Mouse (Mus musculus): ENCODE results near the gene Psmb11. TPM values are rescaled to one million over a fixed set of nuclear protein-coding genes. Genes with fewer than 3 reads are reported as not detected.

Gene Psmb11
- polyA plus RNA-seq, 1 experiment, result 0.47 TPM

- 94% methylated on average over 8 of the region's 8 CpGs for WGBS
- TF ChIP-seq POLR2A (IDR thresholded peaks at IDR 0.05; ENCODE audit: borderline replicate concordance, control insufficient read depth, low read depth, low read length), result no peak
- TF ChIP-seq CTCF (IDR thresholded peaks at IDR 0.05; ENCODE audit: control insufficient read depth, insufficient read depth, low read length), result no peak
- H3K4me1 ChIP-seq (ENCODE audit: control insufficient read depth, insufficient read depth, low read length), result no peaks in the 10 kb centered on the region
- H3K4me3 ChIP-seq (replicated peaks; ENCODE audit: control insufficient read depth, low read depth, low read length), result no peak overlapping the region
- H3K27ac ChIP-seq (ENCODE audit: control insufficient read depth, insufficient read depth, low read depth, low read length, poor library complexity), result no peak overlapping the region
These were observed 25.8 kb downstream of the Psmb11 start for GRCm38 (mm10) chr14:54646898-54647636.

GRCm38 (mm10) chr14:54647900-54648299 is 26.7 kb downstream of the Psmb11 start:
- H3K4me3 ChIP-seq (replicated peaks; ENCODE audit: control insufficient read depth, low read depth, low read length), result no peak overlapping the region
- 58% methylated on average over 4 of the region's 4 CpGs for WGBS
- H3K27ac ChIP-seq (ENCODE audit: control insufficient read depth, insufficient read depth, low read depth, low read length, poor library complexity), result no peak overlapping the region
- H3K4me1 ChIP-seq (ENCODE audit: control insufficient read depth, insufficient read depth, low read length), result no peaks in the 10 kb centered on the region
- TF ChIP-seq CTCF (IDR thresholded peaks at IDR 0.05; ENCODE audit: control insufficient read depth, insufficient read depth, low read length) (no peak), POLR2A (IDR thresholded peaks at IDR 0.05; ENCODE audit: borderline replicate concordance, control insufficient read depth, low read depth, low read length) (no peak)

- Histone ChIP-seq H3K27ac (ENCODE audit: control insufficient read depth, insufficient read depth, low read depth, low read length, poor library complexity) (no peak overlapping the region), H3K4me3 (replicated peaks; ENCODE audit: control insufficient read depth, low read depth, low read length) (no peak overlapping the region), H3K4me1 (ENCODE audit: control insufficient read depth, insufficient read depth, low read length) (no peaks in the 10 kb centered on the region)
- TF ChIP-seq POLR2A (IDR thresholded peaks at IDR 0.05; ENCODE audit: borderline replicate concordance, control insufficient read depth, low read depth, low read length) (no peak), CTCF (IDR thresholded peaks at IDR 0.05; ENCODE audit: control insufficient read depth, insufficient read depth, low read length) (peak; percentile 93)
- 60% methylated on average over 23 of the region's 23 CpGs for WGBS
These were observed 29.6 kb downstream of the Psmb11 start for GRCm38 (mm10) chr14:54650621-54651454.

- Histone ChIP-seq H3K4me1 (ENCODE audit: control insufficient read depth, insufficient read depth, low read length) (no peaks in the 10 kb centered on the region), H3K27ac (ENCODE audit: control insufficient read depth, insufficient read depth, low read depth, low read length, poor library complexity) (no peak overlapping the region), H3K4me3 (replicated peaks; ENCODE audit: control insufficient read depth, low read depth, low read length) (no peak overlapping the region)
- 76% methylated on average over 4 of the region's 4 CpGs for WGBS
- TF ChIP-seq POLR2A (IDR thresholded peaks at IDR 0.05; ENCODE audit: borderline replicate concordance, control insufficient read depth, low read depth, low read length) (no peak), CTCF (IDR thresholded peaks at IDR 0.05; ENCODE audit: control insufficient read depth, insufficient read depth, low read length) (no peak)
These were observed 30.3 kb downstream of the Psmb11 start for GRCm38 (mm10) chr14:54651556-54651955.

- no peaks in the 10 kb centered on the region for H3K4me1 ChIP-seq (ENCODE audit: control insufficient read depth, insufficient read depth, low read length)
These were observed 31.6 kb downstream of the Psmb11 start for GRCm38 (mm10) chr14:54652787-54653186.

GRCm38 (mm10) chr14:54653496-54653895 is 32.3 kb downstream of the Psmb11 start:
- Histone ChIP-seq H3K4me1 (ENCODE audit: control insufficient read depth, insufficient read depth, low read length) (no peaks in the 10 kb centered on the region), H3K4me3 (replicated peaks; ENCODE audit: control insufficient read depth, low read depth, low read length) (peak overlapping the region; percentile 80), H3K27ac (ENCODE audit: control insufficient read depth, insufficient read depth, low read depth, low read length, poor library complexity) (peak overlapping the region; percentile 67)
- TF ChIP-seq POLR2A (IDR thresholded peaks at IDR 0.05; ENCODE audit: borderline replicate concordance, control insufficient read depth, low read depth, low read length) (peak; percentile 67; the same call in 1 of the 2 replicates), CTCF (IDR thresholded peaks at IDR 0.05; ENCODE audit: control insufficient read depth, insufficient read depth, low read length) (no peak)
- WGBS, result 3% methylated on average over 12 of the region's 12 CpGs

More at GRCm38 (mm10) chr14:54652787-54653186, 31.6 kb downstream of the Psmb11 start:
- 2% methylated on average over 7 of the region's 7 CpGs for WGBS
- no peak overlapping the region for H3K27ac ChIP-seq (ENCODE audit: control insufficient read depth, insufficient read depth, low read depth, low read length, poor library complexity)
- no peak for TF ChIP-seq CTCF (IDR thresholded peaks at IDR 0.05; ENCODE audit: control insufficient read depth, insufficient read depth, low read length)
- TF ChIP-seq POLR2A (IDR thresholded peaks at IDR 0.05; ENCODE audit: borderline replicate concordance, control insufficient read depth, low read depth, low read length), result no peak
- no peak overlapping the region for H3K4me3 ChIP-seq (replicated peaks; ENCODE audit: control insufficient read depth, low read depth, low read length)

- no peak overlapping the region for H3K4me3 ChIP-seq (replicated peaks; ENCODE audit: control insufficient read depth, low read depth, low read length)
- TF ChIP-seq POLR2A (IDR thresholded peaks at IDR 0.05; ENCODE audit: borderline replicate concordance, control insufficient read depth, low read depth, low read length), result no peak
- no peak for TF ChIP-seq CTCF (IDR thresholded peaks at IDR 0.05; ENCODE audit: control insufficient read depth, insufficient read depth, low read length)
- WGBS, result 87% methylated on average over 2 of the region's 2 CpGs
These were observed 38.8 kb downstream of the Psmb11 start for GRCm38 (mm10) chr14:54660009-54660408.

More at GRCm38 (mm10) chr14:54660009-54660408, 38.8 kb downstream of the Psmb11 start:
- Histone ChIP-seq H3K4me1 (ENCODE audit: control insufficient read depth, insufficient read depth, low read length) (no peaks in the 10 kb centered on the region), H3K27ac (ENCODE audit: control insufficient read depth, insufficient read depth, low read depth, low read length, poor library complexity) (no peak overlapping the region)

Measured in bone marrow, adult 2 months (tissue).